Mouse (Mus musculus): ENCODE results near the gene Haus7. TPM values are rescaled to one million over a fixed set of nuclear protein-coding genes. Genes with fewer than 3 reads are reported as not detected.

The Haus7 gene
- polyA plus RNA-seq, 1 experiment from 2014 or later, result 81.4 TPM

DNA sequence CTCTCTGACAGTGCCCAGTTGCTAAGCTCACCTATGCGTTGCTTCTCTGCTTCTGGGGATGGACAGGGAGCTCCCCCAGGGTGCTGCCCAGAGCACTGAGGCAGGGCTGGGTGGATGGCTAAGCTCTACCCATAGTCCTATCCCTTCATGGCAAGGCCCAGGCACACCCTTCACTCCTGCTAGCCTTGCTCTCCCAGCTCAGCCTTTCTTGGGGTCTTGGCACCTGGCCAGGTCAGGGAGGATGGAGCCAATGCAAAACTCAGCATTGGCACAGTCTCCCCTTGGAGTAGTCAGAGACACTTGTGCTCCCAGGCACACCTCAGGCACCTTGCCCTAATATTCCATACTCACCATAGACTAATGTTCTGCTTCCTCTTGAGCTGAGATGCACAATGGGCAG is 25.2 kb upstream of the Haus7 start:
- H3K27me3 ChIP-seq (ENCODE audit: control insufficient read depth, insufficient read depth, low read length), result no peaks in the 10 kb centered on the region
- H3K9me3 ChIP-seq (ENCODE audit: control insufficient read depth, low read length), result no peaks in the 10 kb centered on the region
- H3K4me3 ChIP-seq (ENCODE audit: low read depth, low read length), result peak overlapping the region; percentile 4; the same call in 1 of the 2 replicates
- H3K4me2 ChIP-seq (ENCODE audit: low read depth), result 0 out of 2 replicates have a peak overlapping the region, but pooled peaks have one; percentile 9
- ATAC-seq (ENCODE audit: insufficient read depth, low FRiP score, low TSS enrichment), result no peak
- H3K9ac ChIP-seq (ENCODE audit: low read length), result no peak overlapping the region; the same call in 1 of the 2 replicates
- no peak for DNase-seq (ENCODE audit: low spot score)
- no peaks in the 10 kb centered on the region for H3K4me1 ChIP-seq (ENCODE audit: control insufficient read depth, insufficient read depth, low read length)
- WGBS, result 64% methylated on average over 1 of the region's 1 CpGs
- H3K36me3 ChIP-seq (ENCODE audit: control insufficient read depth, insufficient read depth, low read length), result no peaks in the 10 kb centered on the region
- H3K27ac ChIP-seq (ENCODE audit: low read depth, low read length), result no peak overlapping the region

DNA sequence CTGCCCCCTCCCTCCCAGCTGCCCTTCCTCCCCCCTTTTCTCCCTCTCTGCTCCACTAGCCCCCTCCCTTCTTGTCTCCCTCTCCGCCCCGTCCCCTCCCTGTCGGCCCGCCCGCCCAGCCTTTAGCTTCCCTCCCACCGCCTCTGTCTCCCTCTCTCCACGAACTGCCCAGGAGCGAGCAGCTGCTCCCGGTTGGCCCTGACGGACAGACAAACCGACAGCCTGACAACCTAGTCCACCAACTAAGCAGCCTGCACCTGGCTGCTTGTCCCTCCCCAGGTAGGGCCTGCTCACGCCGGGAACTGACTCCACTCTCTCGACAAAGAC is 24.6 kb upstream of the Haus7 start, which contains the start of gene Bgn:
Bgn (plus strand) TSS at position 119 of the 327 bp plus-strand sequence.
- H3K27me3 ChIP-seq (ENCODE audit: control insufficient read depth, insufficient read depth, low read length), result no peaks in the 10 kb centered on the region
- no peaks in the 10 kb centered on the region for H3K9me3 ChIP-seq (ENCODE audit: control insufficient read depth, low read length)
- no peak for ATAC-seq (ENCODE audit: insufficient read depth, low FRiP score, low TSS enrichment)
- H3K4me2 ChIP-seq (ENCODE audit: low read depth), result peak within 1 kb of the TSS; percentile 9
- H3K4me3 ChIP-seq (ENCODE audit: low read depth, low read length), result peak within 1 kb of the TSS; percentile 4; the same call in 1 of the 2 replicates
- H3K9ac ChIP-seq (ENCODE audit: low read length), result peak within 1 kb of the TSS; percentile 29; the same call in 1 of the 2 replicates
- H3K4me1 ChIP-seq (ENCODE audit: control insufficient read depth, insufficient read depth, low read length), result no peaks in the 10 kb centered on the region
- no peaks in the 10 kb centered on the region for H3K36me3 ChIP-seq (ENCODE audit: control insufficient read depth, insufficient read depth, low read length)
- H3K27ac ChIP-seq (ENCODE audit: low read depth, low read length), result no peak within 1 kb of the TSS
- DNase-seq (ENCODE audit: low spot score), result no peak
- WGBS, result 33% methylated on average over 5 of the region's 14 CpGs

DNA sequence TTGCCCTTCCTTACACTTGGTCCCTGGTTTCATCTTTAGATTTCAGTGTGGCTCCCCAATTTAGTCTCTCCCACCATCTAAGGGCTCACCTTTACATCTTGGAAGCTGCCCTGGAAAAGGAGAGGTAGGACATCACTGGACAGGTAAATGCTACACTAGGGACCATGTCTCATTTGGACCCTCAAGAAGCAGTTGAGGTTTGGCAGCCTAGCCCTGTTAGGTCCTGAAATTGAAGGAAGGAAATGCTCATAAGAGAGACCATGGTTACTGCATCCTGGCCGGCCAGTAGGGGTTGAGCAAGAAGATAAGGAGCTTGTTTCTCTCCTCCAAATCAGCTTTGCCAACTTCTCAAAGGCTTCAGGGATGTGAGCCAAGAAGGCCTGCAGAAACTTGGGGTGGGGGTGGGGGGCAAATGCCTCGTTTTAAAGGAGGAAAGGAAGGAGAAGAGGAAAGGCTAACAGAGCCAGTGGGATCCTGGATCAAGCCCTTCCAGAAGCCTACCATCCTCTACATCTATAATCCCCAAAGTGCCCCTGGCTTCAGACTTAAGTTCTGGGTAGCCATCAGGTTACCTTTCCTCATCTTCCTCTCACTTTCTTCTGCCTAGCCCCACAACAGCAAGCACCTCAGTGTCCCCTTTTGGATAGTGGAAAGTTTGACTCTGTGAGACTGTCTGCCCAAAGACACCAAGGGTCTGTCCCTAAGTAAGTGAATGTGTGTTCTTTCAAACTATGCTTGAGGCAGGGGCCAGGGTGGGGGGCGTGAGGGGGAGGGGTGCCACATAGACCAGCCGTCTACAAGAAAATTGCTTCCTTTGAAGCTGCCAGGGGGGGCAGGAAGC is 24.0 kb upstream of the Haus7 start:
- DNase-seq (ENCODE audit: low spot score) (no peak), ATAC-seq (ENCODE audit: insufficient read depth, low FRiP score, low TSS enrichment) (no peak)
- H3K9me3 ChIP-seq (ENCODE audit: control insufficient read depth, low read length), result no peaks in the 10 kb centered on the region
- H3K4me2 ChIP-seq (ENCODE audit: low read depth), result peak overlapping the region; percentile 9; the same call in 1 of the 2 replicates
- H3K4me3 ChIP-seq (ENCODE audit: low read depth, low read length), result no peak overlapping the region
- no peaks in the 10 kb centered on the region for H3K4me1 ChIP-seq (ENCODE audit: control insufficient read depth, insufficient read depth, low read length)
- WGBS, result 39% methylated on average over 2 of the region's 4 CpGs
- H3K27me3 ChIP-seq (ENCODE audit: control insufficient read depth, insufficient read depth, low read length), result no peaks in the 10 kb centered on the region
- H3K36me3 ChIP-seq (ENCODE audit: control insufficient read depth, insufficient read depth, low read length), result no peaks in the 10 kb centered on the region
- no peak overlapping the region for H3K9ac ChIP-seq (ENCODE audit: low read length)
- H3K27ac ChIP-seq (ENCODE audit: low read depth, low read length), result no peak overlapping the region

DNA sequence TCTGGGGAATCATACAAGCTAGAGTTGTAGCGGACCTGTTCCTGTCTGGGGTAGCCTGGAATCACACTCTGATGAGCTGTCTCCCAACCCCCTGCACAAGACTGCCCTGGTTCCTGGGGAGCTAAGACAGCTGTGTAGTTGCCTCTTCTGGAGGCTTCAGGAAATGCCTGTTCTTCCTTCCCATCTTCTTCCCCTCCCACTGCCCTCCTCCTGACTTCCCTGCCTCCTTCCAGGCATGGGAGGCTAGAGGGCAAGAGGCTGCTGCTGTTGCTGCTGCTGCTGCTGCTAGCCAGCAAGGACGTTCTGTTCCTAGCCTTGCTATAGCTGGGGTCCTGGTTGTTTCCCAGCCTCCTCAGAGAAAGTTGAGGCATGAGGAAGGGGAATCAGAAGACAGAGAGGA is 21.5 kb upstream of the Haus7 start:
- no peak overlapping the region for H3K27ac ChIP-seq (ENCODE audit: low read depth, low read length)
- no peaks in the 10 kb centered on the region for H3K27me3 ChIP-seq (ENCODE audit: control insufficient read depth, insufficient read depth, low read length)
- 56% methylated on average over 2 of the region's 2 CpGs for WGBS
- H3K4me1 ChIP-seq (ENCODE audit: control insufficient read depth, insufficient read depth, low read length), result no peaks in the 10 kb centered on the region
- no peak overlapping the region for H3K4me2 ChIP-seq (ENCODE audit: low read depth)
- H3K9ac ChIP-seq (ENCODE audit: low read length), result no peak overlapping the region
- H3K9me3 ChIP-seq (ENCODE audit: control insufficient read depth, low read length), result no peaks in the 10 kb centered on the region
- H3K36me3 ChIP-seq (ENCODE audit: control insufficient read depth, insufficient read depth, low read length), result no peaks in the 10 kb centered on the region
- ATAC-seq (ENCODE audit: insufficient read depth, low FRiP score, low TSS enrichment), result no peak
- no peak for DNase-seq (ENCODE audit: low spot score)
- H3K4me3 ChIP-seq (ENCODE audit: low read depth, low read length), result no peak overlapping the region

DNA sequence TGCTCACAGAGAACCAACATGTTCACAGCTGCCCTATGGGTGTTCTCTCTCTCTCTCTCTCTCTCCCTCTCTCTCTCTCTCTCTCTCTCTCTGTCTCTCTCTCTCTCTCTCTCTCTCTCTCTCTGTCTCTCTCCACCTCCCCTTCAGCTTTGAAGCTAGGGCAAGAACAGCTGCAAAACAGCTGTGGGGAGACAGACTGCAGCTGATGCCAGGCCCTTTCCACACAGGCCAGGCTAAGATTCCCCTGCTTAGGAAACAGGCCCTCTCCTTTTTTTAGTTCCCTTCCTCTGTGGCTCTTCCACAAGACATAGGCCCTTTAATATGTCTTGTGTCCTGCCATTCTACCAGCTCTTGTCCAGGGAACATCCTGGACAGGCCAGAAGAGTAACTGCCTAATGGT is 20.8 kb upstream of the Haus7 start:
- no peak overlapping the region for H3K27ac ChIP-seq (ENCODE audit: low read depth, low read length)
- no peaks in the 10 kb centered on the region for H3K27me3 ChIP-seq (ENCODE audit: control insufficient read depth, insufficient read depth, low read length)

DNA sequence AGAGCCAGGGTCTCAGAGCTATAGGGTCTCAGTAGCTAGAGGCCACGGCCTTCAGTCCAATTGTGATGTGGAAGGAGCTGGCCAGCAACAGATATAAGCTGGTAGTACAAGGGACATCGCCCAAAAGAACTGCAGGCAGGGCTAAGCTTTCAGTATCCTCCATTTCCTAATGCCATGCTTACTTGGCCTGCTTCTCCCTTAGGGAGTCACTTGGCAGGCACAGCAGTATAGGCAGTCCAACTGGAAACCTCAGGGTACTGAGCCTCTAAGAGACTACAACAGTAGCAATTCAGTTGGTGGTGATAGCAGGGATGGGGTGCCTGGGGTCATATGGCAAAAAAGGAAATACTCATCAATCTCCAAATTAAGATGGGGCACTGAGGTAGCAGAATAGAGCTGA is 18.7 kb upstream of the Haus7 start:
- no peak overlapping the region for H3K4me2 ChIP-seq (ENCODE audit: low read depth)
- no peak overlapping the region for H3K4me3 ChIP-seq (ENCODE audit: low read depth, low read length)
- no peak overlapping the region for H3K9ac ChIP-seq (ENCODE audit: low read length)
- ATAC-seq (ENCODE audit: insufficient read depth, low FRiP score, low TSS enrichment) (no peak), DNase-seq (ENCODE audit: low spot score) (no peak)
- H3K9me3 ChIP-seq (ENCODE audit: control insufficient read depth, low read length), result no peaks in the 10 kb centered on the region
- H3K36me3 ChIP-seq (ENCODE audit: control insufficient read depth, insufficient read depth, low read length), result no peaks in the 10 kb centered on the region
- H3K4me1 ChIP-seq (ENCODE audit: control insufficient read depth, insufficient read depth, low read length), result no peaks in the 10 kb centered on the region
- no peak overlapping the region for H3K27ac ChIP-seq (ENCODE audit: low read depth, low read length)
- H3K27me3 ChIP-seq (ENCODE audit: control insufficient read depth, insufficient read depth, low read length), result no peaks in the 10 kb centered on the region
- 86% methylated on average over 2 of the region's 2 CpGs for WGBS

More for the DNA sequence above, 20.8 kb upstream of the Haus7 start:
- H3K9ac ChIP-seq (ENCODE audit: low read length), result no peak overlapping the region
- H3K9me3 ChIP-seq (ENCODE audit: control insufficient read depth, low read length), result no peaks in the 10 kb centered on the region
- H3K4me2 ChIP-seq (ENCODE audit: low read depth), result no peak overlapping the region
- H3K4me3 ChIP-seq (ENCODE audit: low read depth, low read length), result no peak overlapping the region
- no peaks in the 10 kb centered on the region for H3K4me1 ChIP-seq (ENCODE audit: control insufficient read depth, insufficient read depth, low read length)
- no peaks in the 10 kb centered on the region for H3K36me3 ChIP-seq (ENCODE audit: control insufficient read depth, insufficient read depth, low read length)
- DNase-seq (ENCODE audit: low spot score) (no peak), ATAC-seq (ENCODE audit: insufficient read depth, low FRiP score, low TSS enrichment) (no peak)

DNA sequence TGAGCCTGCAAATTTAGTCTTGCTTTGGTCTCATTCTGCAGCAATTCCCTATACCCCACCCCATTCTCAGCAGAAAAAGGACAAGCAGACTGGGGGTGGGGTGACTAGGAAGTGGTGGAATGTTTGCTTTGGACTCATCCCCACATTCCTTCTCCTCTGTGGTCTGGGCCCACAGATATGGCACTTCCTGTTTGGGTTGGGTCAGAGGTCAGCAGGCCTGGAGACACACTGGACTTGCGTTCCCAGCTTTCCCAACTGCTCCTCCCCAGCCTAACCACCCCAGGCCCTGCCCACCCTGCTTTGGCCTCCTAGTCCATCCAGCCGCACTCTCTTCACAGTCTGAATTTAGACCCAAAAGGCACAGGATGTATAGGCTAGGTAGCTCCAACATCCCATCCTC is 17.8 kb upstream of the Haus7 start:
- no peak overlapping the region for H3K27ac ChIP-seq (ENCODE audit: low read depth, low read length)
- no peaks in the 10 kb centered on the region for H3K27me3 ChIP-seq (ENCODE audit: control insufficient read depth, insufficient read depth, low read length)
- H3K4me2 ChIP-seq (ENCODE audit: low read depth), result no peak overlapping the region
- H3K4me3 ChIP-seq (ENCODE audit: low read depth, low read length), result no peak overlapping the region
- ATAC-seq (ENCODE audit: insufficient read depth, low FRiP score, low TSS enrichment), result no peak
- DNase-seq (ENCODE audit: low spot score), result no peak
- H3K9ac ChIP-seq (ENCODE audit: low read length), result no peak overlapping the region
- H3K9me3 ChIP-seq (ENCODE audit: control insufficient read depth, low read length), result no peaks in the 10 kb centered on the region
- H3K4me1 ChIP-seq (ENCODE audit: control insufficient read depth, insufficient read depth, low read length), result no peaks in the 10 kb centered on the region
- 67% methylated on average over 2 of the region's 2 CpGs for WGBS
- H3K36me3 ChIP-seq (ENCODE audit: control insufficient read depth, insufficient read depth, low read length), result no peaks in the 10 kb centered on the region

DNA sequence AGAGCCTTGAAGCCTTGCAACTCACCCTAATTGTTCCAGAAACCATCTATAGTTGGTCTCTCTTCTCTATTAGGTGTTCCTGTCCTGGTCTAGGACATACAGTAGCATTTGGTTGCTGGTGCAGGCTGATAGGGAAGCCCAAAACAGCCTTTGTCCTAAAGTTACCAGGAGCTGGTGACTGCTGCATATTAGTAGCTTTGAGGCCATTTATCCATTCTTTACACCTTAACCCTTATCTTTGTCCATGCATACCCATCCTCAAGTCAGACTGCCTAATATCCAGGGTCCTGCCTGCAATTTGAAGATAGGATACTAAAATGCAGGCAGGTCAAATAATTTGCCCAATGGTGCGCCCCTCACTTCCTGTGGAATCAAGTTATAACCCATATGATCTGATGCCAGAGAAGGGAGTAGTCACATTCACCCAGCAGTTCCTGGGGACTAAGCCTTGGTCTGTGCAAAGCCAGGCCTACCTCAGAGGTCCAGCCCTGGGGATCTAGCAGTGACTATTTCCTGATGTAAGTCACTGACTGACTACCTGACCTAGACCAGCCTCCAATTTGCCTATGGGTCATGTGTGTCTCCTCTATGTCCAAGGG is 16.9 kb upstream of the Haus7 start:
- WGBS, result 90% methylated on average over 1 of the region's 1 CpGs
- no peak overlapping the region for H3K4me2 ChIP-seq (ENCODE audit: low read depth)
- H3K36me3 ChIP-seq (ENCODE audit: control insufficient read depth, insufficient read depth, low read length), result no peaks in the 10 kb centered on the region
- no peak overlapping the region for H3K4me3 ChIP-seq (ENCODE audit: low read depth, low read length)
- H3K9ac ChIP-seq (ENCODE audit: low read length), result no peak overlapping the region
- H3K27me3 ChIP-seq (ENCODE audit: control insufficient read depth, insufficient read depth, low read length), result no peaks in the 10 kb centered on the region
- no peaks in the 10 kb centered on the region for H3K4me1 ChIP-seq (ENCODE audit: control insufficient read depth, insufficient read depth, low read length)
- ATAC-seq (ENCODE audit: insufficient read depth, low FRiP score, low TSS enrichment), result no peak
- no peaks in the 10 kb centered on the region for H3K9me3 ChIP-seq (ENCODE audit: control insufficient read depth, low read length)
- DNase-seq (ENCODE audit: low spot score), result no peak
- H3K27ac ChIP-seq (ENCODE audit: low read depth, low read length), result no peak overlapping the region
